Mouse (Mus musculus) macrophage (primary cell): Measurements from ENCODE around the gene Hist1h2be. TPM values are rescaled to one million over a fixed set of nuclear protein-coding genes. Genes with fewer than 3 reads are reported as not detected.
A peak's percentile ranks its signal among the peaks of the same experiment; 100 is the strongest.
"Not testable (repeated sequence)": the region's sequence is repeated elsewhere in the genome, so short reads cannot be mapped to it uniquely, and the experiment has no call there.

ENCODE experiments used
- H3K27ac ChIP-seq: fragments of 350-480 bp; formaldehyde crosslinking; 2 replicates; pipeline ENCODE4 v1.9.0; 2021
- H3K36me3 ChIP-seq: fragments of 350-480 bp; formaldehyde crosslinking; 2 replicates; pipeline ENCODE4 v1.9.0; 2021; ENCODE audit errors: inconsistent target
- H3K4me3 ChIP-seq: fragments of 350-480 bp; formaldehyde crosslinking; 2 replicates; pipeline ENCODE4 v1.9.0; 2021; ENCODE audit errors: inconsistent target
- H3K79me2 ChIP-seq: fragments of 350-480 bp; formaldehyde crosslinking; 2 replicates; pipeline ENCODE4 v1.9.0; 2021; ENCODE audit errors: inconsistent target
- WGBS: methylation state at CpG from one replicate; pipeline ENCODE4 v1.1.7; 2026; ENCODE audit warnings: inconsistent platforms; ENCODE audit not compliant: missing documents; 5-methylcytosine and 5-hydroxymethylcytosine counted together
- polyA plus RNA-seq: library from polyadenylated mRNA; stranded (reverse); fragments of 250-400 nt; gene quantifications from 3 replicates; pipeline ENCODE4 v1.2.4, GENCODE M21; 2018; ENCODE audit warnings: inconsistent platforms

Gene Hist1h2be
- polyA plus RNA-seq, 1 experiment from 2014 or later, result 0.76 TPM

- Histone ChIP-seq H3K27ac (peak overlapping the region; percentile 88), H3K4me3 (no peak overlapping the region), H3K36me3 (no peaks in the 10 kb centered on the region), H3K79me2 (no peaks in the 10 kb centered on the region)
These were observed 37.4 kb downstream of the Hist1h2be start for GRCm38 (mm10) chr13:23583387-23584068.

DNA sequence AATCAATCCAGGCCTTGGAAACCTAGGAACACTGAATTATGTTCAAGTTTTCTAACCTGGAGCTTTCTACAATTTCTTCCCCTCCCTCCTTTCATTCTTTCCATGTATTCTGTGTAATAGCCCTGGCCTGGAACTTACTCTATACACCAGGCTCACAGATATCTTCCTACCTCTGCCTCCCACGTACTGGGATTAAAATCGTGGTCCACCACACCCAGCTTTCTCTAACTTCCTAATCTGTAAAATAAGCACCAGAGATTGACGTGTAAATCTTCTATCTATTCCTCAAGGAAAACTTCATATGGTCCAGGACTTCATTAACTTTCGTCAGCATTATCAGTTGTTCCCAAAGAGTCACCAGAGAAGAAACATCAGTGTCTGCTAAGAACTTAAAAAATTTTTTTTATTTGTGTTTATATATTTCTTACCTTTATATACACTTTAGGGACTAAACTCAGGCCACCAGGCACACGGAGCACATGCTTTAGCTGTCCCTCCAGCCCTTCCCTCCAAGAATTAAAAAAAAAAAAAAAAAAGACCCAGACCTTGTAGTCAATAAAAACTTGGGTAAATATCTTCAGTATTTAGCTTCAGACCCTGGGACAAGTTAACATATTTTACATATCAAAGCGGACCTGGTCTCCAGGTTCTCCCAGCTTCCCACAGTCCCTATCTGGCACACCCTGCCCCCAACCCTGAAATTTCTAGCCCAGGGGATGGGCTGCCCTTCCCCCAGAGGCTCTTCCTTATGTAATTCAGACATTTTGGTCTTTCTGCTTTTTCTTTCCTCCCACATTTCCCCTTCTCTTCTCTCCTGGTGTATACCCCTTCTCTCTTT lies 38.5 kb downstream of the Hist1h2be start:
- WGBS, result 27% methylated on average over 6 of the region's 6 CpGs
- H3K27ac ChIP-seq, result peak overlapping the region; percentile 88
- no peaks in the 10 kb centered on the region for H3K36me3 ChIP-seq
- H3K79me2 ChIP-seq, result no peaks in the 10 kb centered on the region
- peak overlapping the region; percentile 32 for H3K4me3 ChIP-seq

DNA sequence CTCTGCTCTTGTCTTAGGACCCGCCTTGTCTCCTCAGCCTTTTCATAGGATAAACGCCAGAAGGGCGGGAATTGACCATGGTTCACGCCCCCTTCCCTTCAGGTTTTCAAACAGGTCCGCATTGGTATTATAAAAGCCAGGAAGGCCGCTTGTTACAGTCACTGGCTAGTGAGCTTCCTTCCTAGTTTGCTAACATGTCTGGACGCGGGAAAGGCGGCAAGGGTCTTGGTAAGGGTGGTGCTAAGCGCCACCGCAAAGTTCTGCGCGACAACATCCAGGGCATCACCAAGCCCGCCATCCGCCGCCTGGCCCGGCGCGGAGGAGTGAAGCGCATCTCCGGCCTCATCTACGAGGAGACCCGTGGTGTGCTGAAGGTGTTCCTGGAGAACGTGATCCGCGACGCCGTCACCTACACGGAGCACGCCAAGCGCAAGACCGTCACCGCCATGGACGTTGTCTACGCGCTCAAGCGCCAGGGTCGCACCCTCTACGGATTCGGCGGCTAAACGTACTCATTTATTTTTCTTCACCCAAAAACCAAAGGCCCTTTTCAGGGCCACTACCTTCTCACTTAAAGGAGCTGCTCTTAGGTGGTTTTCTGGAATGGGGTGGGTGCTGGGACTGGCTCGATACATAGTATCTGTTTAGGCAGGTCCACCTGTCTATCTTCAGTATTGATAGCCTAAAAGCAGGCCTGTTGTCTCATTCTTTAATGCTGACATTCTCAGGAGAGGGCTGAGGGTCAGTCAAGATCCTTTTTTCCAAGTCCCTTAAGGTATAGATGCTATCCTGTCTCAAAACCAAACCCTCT lies 39.3 kb downstream of the Hist1h2be start, which contains the start of gene Hist1h4d:
Hist1h4d (plus strand) TSS at position 191 of the 811 bp plus-strand sequence.
- no peaks in the 10 kb centered on the region for H3K79me2 ChIP-seq
- no peaks in the 10 kb centered on the region for H3K36me3 ChIP-seq
- WGBS, result 0% methylated on average over 40 of the region's 43 CpGs
- H3K27ac ChIP-seq, result peak within 1 kb of the TSS; percentile 88
- H3K4me3 ChIP-seq, result peak within 1 kb of the TSS; percentile 32

GRCm38 (mm10) chr13:23577835-23578234 lies 43.1 kb downstream of the Hist1h2be start:
- WGBS, result 92% methylated on average over 1 of the region's 1 CpGs
- Histone ChIP-seq H3K79me2 (peaks cover 6% of the 10 kb centered on the region; the same call in 1 of the 2 replicates), H3K27ac (no peak overlapping the region), H3K4me3 (no peak overlapping the region), H3K36me3 (no peaks in the 10 kb centered on the region)

GRCm38 (mm10) chr13:23576906-23577639 lies 43.9 kb downstream of the Hist1h2be start:
- Histone ChIP-seq H3K27ac (peak overlapping the region; percentile 54), H3K36me3 (no peaks in the 10 kb centered on the region), H3K79me2 (peaks cover 14% of the 10 kb centered on the region; the same call in 1 of the 2 replicates), H3K4me3 (peak overlapping the region; percentile 29; the same call in 1 of the 2 replicates)
- WGBS, result 65% methylated on average over 6 of the region's 6 CpGs

- Histone ChIP-seq H3K4me3 (peak overlapping the region; percentile 29), H3K79me2 (peaks cover 18% of the 10 kb centered on the region; the same call in 1 of the 2 replicates), H3K36me3 (no peaks in the 10 kb centered on the region), H3K27ac (peak overlapping the region; percentile 54)
- 52% methylated on average over 7 of the region's 7 CpGs for WGBS
These were observed 44.5 kb downstream of the Hist1h2be start for GRCm38 (mm10) chr13:23576351-23576881.

DNA sequence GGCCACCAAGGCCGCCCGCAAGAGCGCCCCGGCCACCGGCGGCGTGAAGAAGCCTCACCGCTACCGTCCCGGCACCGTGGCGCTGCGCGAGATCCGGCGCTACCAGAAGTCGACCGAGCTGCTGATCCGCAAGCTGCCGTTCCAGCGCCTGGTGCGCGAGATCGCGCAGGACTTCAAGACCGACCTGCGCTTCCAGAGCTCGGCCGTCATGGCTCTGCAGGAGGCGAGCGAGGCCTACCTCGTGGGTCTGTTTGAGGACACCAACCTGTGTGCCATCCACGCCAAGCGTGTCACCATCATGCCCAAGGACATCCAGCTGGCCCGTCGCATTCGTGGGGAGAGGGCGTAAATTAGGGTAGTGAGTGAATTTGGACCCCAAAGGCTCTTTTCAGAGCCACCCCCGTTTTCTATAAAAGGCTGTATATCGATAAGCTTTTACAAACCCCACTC lies 45.0 kb downstream of the Hist1h2be start:
- Histone ChIP-seq H3K79me2 (peaks cover 18% of the 10 kb centered on the region; the same call in 1 of the 2 replicates), H3K4me3 (peak overlapping the region; percentile 29), H3K27ac (peak overlapping the region; percentile 54)
- not testable (repeated sequence) for H3K36me3 ChIP-seq
- WGBS, result 4% methylated on average over 8 of the region's 40 CpGs

GRCm38 (mm10) chr13:23575271-23575851 lies 45.6 kb downstream of the Hist1h2be start, which contains the start of gene Hist1h3d:
Hist1h3d (plus strand) TSS chr13:23575763.
- peaks cover 18% of the 10 kb centered on the region; the same call in 1 of the 2 replicates for H3K79me2 ChIP-seq

GRCm38 (mm10) chr13:23574546-23575170 lies 46.3 kb downstream of the Hist1h2be start:
- peak overlapping the region; percentile 13; the same call in 1 of the 2 replicates for H3K4me3 ChIP-seq

More at GRCm38 (mm10) chr13:23575271-23575851, 45.6 kb downstream of the Hist1h2be start, which contains the start of gene Hist1h3d:
- Histone ChIP-seq H3K4me3 (peak within 1 kb of the TSS; percentile 29), H3K36me3 (no peaks in the 10 kb centered on the region), H3K27ac (peak within 1 kb of the TSS; percentile 67)
- 2% methylated on average over 13 of the region's 18 CpGs for WGBS

DNA sequence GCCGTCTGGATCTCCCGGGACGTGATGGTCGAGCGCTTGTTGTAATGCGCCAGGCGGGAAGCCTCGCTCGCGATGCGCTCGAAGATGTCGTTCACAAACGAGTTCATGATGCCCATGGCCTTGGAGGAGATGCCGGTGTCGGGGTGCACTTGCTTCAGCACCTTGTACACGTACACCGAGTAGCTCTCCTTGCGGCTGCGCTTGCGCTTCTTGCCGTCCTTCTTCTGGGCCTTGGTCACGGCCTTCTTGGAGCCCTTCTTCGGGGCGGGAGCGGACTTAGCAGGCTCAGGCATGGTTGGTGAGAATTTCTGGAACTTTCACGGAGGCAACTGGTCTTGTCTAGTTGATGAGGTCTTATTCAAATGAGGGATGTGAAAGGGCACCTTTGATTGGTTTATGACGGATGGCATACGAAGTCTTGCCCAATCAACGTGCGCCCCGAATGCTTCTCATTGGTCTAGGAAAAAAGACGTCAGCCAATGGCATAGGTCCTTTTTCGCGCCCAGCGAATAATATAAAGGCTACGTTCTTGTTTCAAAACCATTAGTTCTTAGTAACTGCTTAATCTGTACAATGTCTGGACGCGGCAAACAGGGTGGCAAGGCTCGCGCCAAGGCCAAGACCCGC lies 46.9 kb downstream of the Hist1h2be start, which contains the start of the genes Hist1h2bf and Hist1h2ad:
Hist1h2bf (minus strand) TSS at position 299 of the 627 bp plus-strand sequence.
Hist1h2ad (plus strand) TSS at position 484 of the 627 bp plus-strand sequence.
- Histone ChIP-seq H3K79me2 (peaks cover 18% of the 10 kb centered on the region; the same call in 1 of the 2 replicates), H3K4me3 (peak within 1 kb of the TSS; percentile 41), H3K27ac (peak within 1 kb of the TSS; percentile 75)
- under 1% methylated on average over 23 of the region's 42 CpGs for WGBS
- not testable (repeated sequence) for H3K36me3 ChIP-seq

More at GRCm38 (mm10) chr13:23574546-23575170, 46.3 kb downstream of the Hist1h2be start:
- WGBS, result 5% methylated on average over 2 of the region's 39 CpGs
- peaks cover 18% of the 10 kb centered on the region; the same call in 1 of the 2 replicates for H3K79me2 ChIP-seq
- peak overlapping the region; percentile 67 for H3K27ac ChIP-seq
- H3K36me3 ChIP-seq, result not testable (repeated sequence)

- 6% methylated on average over 14 of the region's 20 CpGs for WGBS
These were observed 47.7 kb downstream of the Hist1h2be start for GRCm38 (mm10) chr13:23573034-23573897.

More at GRCm38 (mm10) chr13:23573034-23573897, 47.7 kb downstream of the Hist1h2be start:
- Histone ChIP-seq H3K27ac (peak overlapping the region; percentile 75), H3K4me3 (peak overlapping the region; percentile 41), H3K79me2 (peaks cover 18% of the 10 kb centered on the region; the same call in 1 of the 2 replicates)
- H3K36me3 ChIP-seq, result not testable (repeated sequence)
